In the genomic region with DNA sequence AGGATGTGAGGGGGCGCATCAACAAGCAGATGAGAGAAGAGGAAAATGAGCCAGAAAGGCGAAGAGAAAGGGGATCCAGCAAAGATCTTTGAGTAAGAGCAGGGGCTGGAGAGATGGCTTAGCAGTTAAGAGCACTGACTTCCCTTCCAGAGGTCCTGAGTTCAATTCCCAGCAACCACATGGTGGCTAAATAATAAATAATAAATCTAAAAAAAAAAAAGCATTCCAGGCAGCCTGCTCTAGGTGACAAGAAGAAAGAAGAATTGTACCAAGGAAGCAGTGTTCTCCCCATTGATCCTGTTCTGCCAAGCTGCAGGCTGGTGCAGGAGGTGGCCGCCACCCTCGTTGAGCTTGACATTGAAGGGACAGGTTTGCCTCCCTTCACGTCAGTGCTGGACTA, we compare ENCODE assay signal across 8 mouse cellular contexts.
DNase-seq lines count a peak whose midpoint lies in the region; ATAC-seq and TF ChIP-seq lines count a peak whose summit lies in the region.

No protein-coding gene starts in this region.

- intact Hi-C loops in left cerebral cortex, postnatal 10 days (cut with DNase I) = loop anchor here (2.0 kb wide), 3 partner anchors 267 to 373 kb away; a partner anchor contains a TSS

- peaks cover 11% of the 10 kb centered on the region for H3K4me1 ChIP-seq in kidney, embryonic 14.5 days (ENCODE audit: control insufficient read depth, insufficient read depth, low read length)
- H3K4me1 ChIP-seq in bone marrow macrophage, adult 2 months (ENCODE audit: control insufficient read depth, insufficient read depth, low read length) = peaks cover 16% of the 10 kb centered on the region
- H3K4me1 ChIP-seq in hindbrain, embryonic 11.5 days (replicated peaks; ENCODE audit: control insufficient read depth, insufficient read depth, low read length) = 0 out of 2 replicates have a peak, but pooled peaks cover 2% of the 10 kb centered on the region
- H3K4me1 ChIP-seq in midbrain, embryonic 11.5 days (ENCODE audit: control insufficient read depth, insufficient read depth, low read length) = peaks cover 4% of the 10 kb centered on the region

- no peak for ATAC-seq in kidney, embryonic 14.5 days (ENCODE audit: low FRiP score, low TSS enrichment)
- no peak for ATAC-seq in hindbrain, embryonic 11.5 days (ENCODE audit: low FRiP score)
- ATAC-seq in midbrain, embryonic 11.5 days (ENCODE audit: low FRiP score) = no peak

- no peaks in the 10 kb centered on the region for H3K36me3 ChIP-seq in kidney, embryonic 14.5 days (ENCODE audit: control insufficient read depth, insufficient read depth, low read length)
- H3K36me3 ChIP-seq in hindbrain, embryonic 11.5 days (ENCODE audit: control insufficient read depth, insufficient read depth, low read length) = no peaks in the 10 kb centered on the region
- H3K36me3 ChIP-seq in midbrain, embryonic 11.5 days (ENCODE audit: control insufficient read depth, insufficient read depth, low read length) = no peaks in the 10 kb centered on the region

- H3K4me2 ChIP-seq in kidney, embryonic 14.5 days (replicated peaks; ENCODE audit: low read depth, low read length) = peak overlapping the region; percentile 58
- H3K4me2 ChIP-seq in hindbrain, embryonic 11.5 days (replicated peaks; ENCODE audit: low read depth, low read length) = peak overlapping the region; percentile 87
- H3K4me2 ChIP-seq in midbrain, embryonic 11.5 days = peak overlapping the region; percentile 82

- no peaks in the 10 kb centered on the region for H3K27me3 ChIP-seq in kidney, embryonic 14.5 days (ENCODE audit: control insufficient read depth, insufficient read depth, low read length)
- H3K27me3 ChIP-seq in hindbrain, embryonic 11.5 days (ENCODE audit: control insufficient read depth, insufficient read depth, low read length) = no peaks in the 10 kb centered on the region
- no peaks in the 10 kb centered on the region for H3K27me3 ChIP-seq in midbrain, embryonic 11.5 days (ENCODE audit: control insufficient read depth, insufficient read depth, low read length)

- no peaks in the 10 kb centered on the region for H3K9me3 ChIP-seq in kidney, embryonic 14.5 days (ENCODE audit: control insufficient read depth, low read length)
- H3K9me3 ChIP-seq in hindbrain, embryonic 11.5 days (ENCODE audit: control insufficient read depth, low read length) = no peaks in the 10 kb centered on the region
- H3K9me3 ChIP-seq in midbrain, embryonic 11.5 days (ENCODE audit: control insufficient read depth, low read length) = no peaks in the 10 kb centered on the region; the same call in 1 of the 2 replicates

- WGBS in kidney, embryonic 14.5 days = 44% methylated on average over 5 of the region's 5 CpGs
- WGBS in hindbrain, embryonic 11.5 days = 40% methylated on average over 5 of the region's 5 CpGs
- 56% methylated on average over 5 of the region's 5 CpGs for WGBS in midbrain, embryonic 11.5 days

- H3K9ac ChIP-seq in kidney, embryonic 14.5 days (ENCODE audit: low read depth, low read length) = peak overlapping the region; percentile 83
- peak overlapping the region; percentile 87 for H3K9ac ChIP-seq in hindbrain, embryonic 11.5 days (ENCODE audit: low read depth, low read length)
- H3K9ac ChIP-seq in midbrain, embryonic 11.5 days (ENCODE audit: low read length) = peak overlapping the region; percentile 86

- DNase-seq in kidney, adult 18-20 months = no peak
- no peak for DNase-seq in hindbrain, embryonic 11.5 days (ENCODE audit: low spot score)
- DNase-seq in midbrain, embryonic 11.5 days (ENCODE audit: low spot score, missing footprints) = no peak
- DNase-seq in yolk sac, embryonic 10.5 days (ENCODE audit: low spot score) = no peak
- no peak for DNase-seq in cerebellum, adult 8-10 months
- DNase-seq in left cerebral cortex, postnatal 10 days (ENCODE audit: extremely low spot score in 1 of 2, low spot score in 2 of 2) = no peak

- H3K27ac ChIP-seq in kidney, embryonic 14.5 days (ENCODE audit: low read depth, low read length) = no peak overlapping the region
- H3K27ac ChIP-seq in bone marrow macrophage, adult 2 months (ENCODE audit: insufficient read depth, low read depth, low read length) = peak overlapping the region; percentile 33
- no peak overlapping the region for H3K27ac ChIP-seq in hindbrain, embryonic 11.5 days (ENCODE audit: low read depth, low read length)
- H3K27ac ChIP-seq in midbrain, embryonic 11.5 days (ENCODE audit: low read depth, low read length) = no peak overlapping the region

- peak overlapping the region; percentile 80 for H3K4me3 ChIP-seq in kidney, embryonic 14.5 days (ENCODE audit: low read length)
- peak overlapping the region; percentile 84 for H3K4me3 ChIP-seq in bone marrow macrophage, adult 2 months (ENCODE audit: insufficient read depth, low read length)
- peak overlapping the region; percentile 92 for H3K4me3 ChIP-seq in hindbrain, embryonic 11.5 days (ENCODE audit: low read depth, low read length)
- H3K4me3 ChIP-seq in midbrain, embryonic 11.5 days (ENCODE audit: low read depth, low read length) = peak overlapping the region; percentile 87

- no peak for TF ChIP-seq CTCF in bone marrow macrophage, adult 2 months (IDR thresholded peaks at IDR 0.05; ENCODE audit: low read depth, low read length)

- TF ChIP-seq POLR2A in bone marrow macrophage, adult 2 months (IDR thresholded peaks at IDR 0.05; ENCODE audit: borderline replicate concordance, low read depth, low read length) = no peak
